Mouse (Mus musculus) olfactory bulb, adult 2 months (tissue): ENCODE results near the gene Sorcs1.

Source experiments
- CTCF ChIP-seq: fragments of 200-500 bp; IDR thresholded peaks from 2 replicates; pipeline ENCODE4 v1.5.1; 2012; ENCODE audit warnings: low read depth, mild to moderate bottlenecking, low read length, moderate library complexity; ENCODE audit not compliant: insufficient read depth
- POLR2A ChIP-seq: fragments of 200-500 bp; IDR thresholded peaks from 2 replicates; pipeline ENCODE4 v1.6.1; 2012; ENCODE audit warnings: mild to moderate bottlenecking, low read depth, low read length, moderate library complexity; ENCODE audit not compliant: insufficient read depth

GRCm38 (mm10) chr19:50603882-50604281 is 74.6 kb downstream of the Sorcs1 start:
- no peak for TF ChIP-seq CTCF
- no peak for TF ChIP-seq POLR2A
